Mouse (Mus musculus): Measurements from ENCODE around the gene Epha5.

Epha5 gene

DNA sequence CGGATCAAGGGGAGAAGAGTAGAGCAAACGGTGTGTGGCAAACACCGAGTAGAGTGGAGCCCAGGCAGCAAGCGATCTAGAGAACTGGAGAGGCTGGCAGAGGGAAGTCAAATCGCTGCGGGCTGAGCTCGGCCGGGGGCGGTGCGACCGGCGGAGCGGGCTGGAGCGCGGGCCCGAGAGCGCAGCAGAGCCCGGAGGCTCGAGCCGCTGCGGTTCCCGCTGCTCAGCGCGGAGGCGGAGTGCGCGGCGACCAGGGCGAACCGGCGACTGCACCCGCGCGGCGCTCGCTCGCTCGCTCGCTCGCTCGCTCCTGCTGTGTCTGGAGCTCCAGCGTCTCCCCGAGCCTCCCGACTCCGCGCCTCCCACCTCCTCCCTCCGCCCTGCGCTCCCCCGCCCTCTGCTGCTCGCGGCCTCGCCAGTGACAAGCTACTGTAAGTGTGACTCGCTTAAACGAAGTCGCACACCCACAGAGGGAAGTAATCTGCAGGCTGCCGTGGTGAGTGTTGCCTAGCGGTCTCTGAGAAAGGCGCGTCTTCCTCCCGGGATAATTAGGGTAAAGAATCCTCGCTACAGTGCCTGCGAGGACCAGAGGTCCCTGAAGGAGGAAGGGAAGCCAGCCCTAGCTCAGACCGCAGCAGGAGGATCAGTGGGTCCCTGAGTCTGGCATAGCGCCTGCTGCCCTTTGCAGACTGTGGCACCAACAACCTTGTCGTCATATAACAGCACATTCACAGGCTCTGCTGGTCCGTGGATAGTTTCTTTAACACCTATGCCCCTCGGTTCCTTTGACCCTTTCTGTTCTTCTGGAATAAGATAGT lies at the start of gene Epha5:
Gene Epha5, minus strand, starts transcription at position 321 of the 818 bp plus-strand sequence.
- DNase-seq (ENCODE audit: low spot score), result peak; percentile 6

DNA sequence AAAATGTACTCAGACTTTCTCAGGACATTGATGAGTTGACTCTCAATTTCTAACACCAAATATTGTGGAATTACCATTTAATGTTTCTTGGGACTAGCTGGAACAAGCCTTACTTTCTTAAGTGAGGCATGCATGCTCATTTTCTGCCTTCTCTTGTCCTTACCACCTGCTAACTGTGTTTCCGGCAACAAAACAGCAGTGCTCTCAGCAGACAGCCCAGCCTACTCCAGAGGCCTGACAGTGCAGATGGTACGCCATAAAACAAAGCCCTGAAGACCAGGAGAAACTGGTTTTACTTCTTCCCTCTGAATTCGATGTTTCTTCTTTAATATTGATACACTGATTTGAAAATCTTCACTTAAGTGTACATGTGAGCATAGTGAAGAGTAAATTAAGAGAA lies 39.0 kb upstream of the Epha5 start:
- DNase-seq (ENCODE audit: low spot score), result no peak

DNA sequence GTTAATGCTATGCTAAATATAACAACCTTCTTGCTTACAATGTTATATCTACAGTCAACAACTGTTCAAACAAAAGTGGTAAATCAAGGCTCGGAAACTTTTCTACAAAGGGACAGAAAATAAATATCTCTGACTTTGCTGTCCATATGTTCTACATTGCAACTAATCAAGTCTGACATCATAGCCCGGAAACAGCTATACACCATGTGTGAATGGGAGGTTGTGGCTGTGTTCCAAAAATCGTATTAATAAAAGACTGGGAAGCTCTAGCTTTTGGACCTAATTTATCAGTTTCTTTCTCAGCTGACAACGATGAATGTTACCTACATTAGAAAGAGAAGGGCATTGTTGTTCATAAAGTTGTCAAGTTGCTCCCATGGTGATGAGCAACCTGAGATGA lies 37.5 kb upstream of the Epha5 start:
- DNase-seq (ENCODE audit: low spot score), result no peak

DNA sequence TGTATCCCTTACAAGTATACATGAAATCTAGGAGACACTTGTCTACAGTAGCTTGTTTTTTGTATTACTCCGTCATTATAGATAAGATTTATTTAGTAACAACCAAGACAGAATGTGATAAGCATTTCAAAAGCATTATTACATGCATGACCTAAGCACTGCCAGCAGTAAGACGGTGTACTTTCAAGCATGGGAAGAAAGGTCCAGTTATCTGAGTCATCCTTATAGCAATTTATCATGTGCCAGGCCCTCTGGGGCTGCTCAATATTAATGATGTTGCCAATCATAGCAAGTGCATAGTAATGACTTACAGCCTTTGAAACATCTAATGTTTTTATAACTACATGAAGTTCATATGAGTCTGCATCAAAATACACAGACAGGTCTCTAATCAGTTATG lies 36.7 kb upstream of the Epha5 start:
- DNase-seq (ENCODE audit: low spot score), result no peak

DNA sequence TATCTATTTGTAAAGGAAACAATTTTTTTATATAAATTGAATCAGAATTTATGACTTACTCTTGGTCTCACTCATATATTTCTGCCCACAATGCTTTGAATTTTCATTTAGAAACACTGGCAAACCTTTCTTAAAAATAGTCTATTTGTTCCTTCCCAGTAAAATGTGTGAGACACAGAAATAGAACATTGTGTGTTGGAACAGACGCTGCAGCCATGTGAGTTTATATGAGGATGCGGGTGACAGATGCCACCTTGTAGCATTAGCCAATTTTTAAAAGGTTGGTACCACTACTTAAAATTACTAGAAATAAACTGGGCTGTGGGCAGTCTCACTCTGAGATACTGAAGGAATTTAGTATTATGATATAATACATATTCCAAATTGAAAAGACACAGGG lies 23.1 kb upstream of the Epha5 start:
- no peak for DNase-seq (ENCODE audit: low spot score)

DNA sequence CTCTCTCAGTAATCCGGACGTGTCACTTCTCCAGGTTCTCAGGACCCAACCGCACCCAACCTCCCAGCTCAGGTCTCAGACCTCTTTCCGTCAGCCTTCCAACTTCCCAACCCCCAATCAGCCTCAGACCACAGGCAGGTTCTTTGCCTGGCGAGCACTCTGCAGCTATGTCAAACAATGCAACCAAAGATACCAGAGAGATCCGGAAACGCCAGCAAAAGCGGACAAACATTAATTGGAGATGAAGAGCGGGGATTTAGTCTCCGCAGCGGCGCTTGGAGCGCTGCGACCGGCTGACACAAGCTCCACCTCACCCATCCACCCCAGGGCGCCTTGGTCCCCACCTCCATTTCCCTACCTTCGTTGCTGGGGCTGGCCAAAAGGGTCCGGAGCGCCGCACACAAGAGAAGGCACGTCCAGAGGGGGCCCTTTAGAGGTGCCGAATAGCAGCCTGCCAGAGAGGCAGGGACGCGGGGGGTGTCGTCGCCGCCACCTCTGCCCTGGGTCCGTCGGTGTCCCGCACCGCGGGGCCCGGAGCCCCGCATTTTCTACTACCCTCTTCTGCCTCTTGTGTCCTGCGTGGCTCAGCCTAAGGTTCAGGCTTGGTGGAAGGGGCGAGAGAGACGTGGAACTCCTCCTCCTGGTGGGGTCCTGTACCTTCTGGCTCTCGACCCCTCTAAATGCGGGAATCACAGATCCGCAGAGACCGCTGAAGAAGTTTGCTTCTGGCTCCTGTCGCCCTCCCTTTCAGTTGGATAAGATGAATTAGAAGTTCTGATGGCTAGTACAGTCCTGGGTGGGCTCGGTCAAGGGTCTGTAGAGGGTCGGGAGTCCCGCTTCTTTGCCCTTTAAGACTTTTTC lies 991 bp downstream of the Epha5 start:
- no peak for DNase-seq (ENCODE audit: low spot score)

DNA sequence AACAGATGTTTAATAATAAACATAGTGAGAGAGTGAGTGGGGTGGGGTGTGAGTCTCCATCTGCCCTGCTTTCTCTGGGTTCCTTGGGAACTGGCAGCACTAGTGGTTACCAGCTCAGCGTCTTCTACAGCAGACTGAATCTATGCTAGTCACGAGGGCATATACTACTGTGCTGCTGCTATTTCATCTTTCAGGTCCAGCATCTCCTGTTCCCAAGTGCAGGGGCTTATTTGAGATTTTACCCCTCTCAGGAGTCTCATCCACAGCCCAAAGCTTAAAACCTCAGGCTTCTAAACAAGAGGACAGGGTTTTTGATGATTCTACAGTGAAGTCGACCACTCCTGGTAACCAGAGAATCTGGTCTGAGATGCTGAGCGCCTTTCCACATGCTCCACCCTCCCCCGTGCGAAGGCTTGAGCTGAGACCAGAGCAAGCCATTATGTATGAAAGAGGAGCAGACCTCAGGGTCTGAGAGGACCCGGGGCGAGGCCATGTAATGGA lies 2.2 kb downstream of the Epha5 start:
- DNase-seq (ENCODE audit: low spot score), result no peak

DNA sequence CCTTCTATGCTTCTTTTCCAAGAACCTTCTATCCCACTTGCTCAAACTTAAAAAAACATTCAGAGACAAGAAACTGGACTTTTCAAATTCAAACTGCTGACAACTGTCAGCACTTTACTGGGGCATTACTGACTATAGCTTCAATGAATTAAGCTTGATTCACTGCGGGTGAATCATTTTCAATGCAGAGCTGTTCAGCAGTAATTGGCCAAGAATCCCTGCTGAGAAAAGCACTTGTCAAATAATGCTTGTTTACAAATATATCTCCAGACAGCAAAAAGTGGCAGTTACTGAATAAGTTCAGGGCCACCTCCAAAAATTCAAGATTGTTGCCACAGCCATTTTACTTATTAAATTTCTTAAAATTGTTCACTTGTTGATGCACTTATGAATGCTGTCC lies 4.2 kb downstream of the Epha5 start:
- no peak for DNase-seq (ENCODE audit: low spot score)

DNA sequence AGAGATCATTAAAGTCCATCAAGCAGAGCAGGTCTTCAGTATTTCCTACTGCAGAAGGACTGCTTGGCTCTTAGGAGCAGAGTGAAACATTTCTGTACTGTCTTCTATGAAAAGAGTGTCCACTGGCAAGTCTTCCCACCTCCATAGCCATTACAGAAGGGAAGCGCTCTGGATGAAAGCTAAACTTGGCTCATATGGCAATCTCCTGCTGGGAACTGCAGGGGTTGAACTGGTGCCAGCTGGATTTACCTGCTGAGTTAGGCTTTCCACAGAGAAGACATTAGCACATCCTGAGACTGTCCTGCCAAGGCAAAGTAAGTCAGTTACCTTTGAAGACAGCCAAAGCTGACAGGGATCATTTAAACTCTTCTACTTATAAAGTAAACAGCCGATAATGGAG lies 8.8 kb downstream of the Epha5 start:
- DNase-seq (ENCODE audit: low spot score), result no peak

DNA sequence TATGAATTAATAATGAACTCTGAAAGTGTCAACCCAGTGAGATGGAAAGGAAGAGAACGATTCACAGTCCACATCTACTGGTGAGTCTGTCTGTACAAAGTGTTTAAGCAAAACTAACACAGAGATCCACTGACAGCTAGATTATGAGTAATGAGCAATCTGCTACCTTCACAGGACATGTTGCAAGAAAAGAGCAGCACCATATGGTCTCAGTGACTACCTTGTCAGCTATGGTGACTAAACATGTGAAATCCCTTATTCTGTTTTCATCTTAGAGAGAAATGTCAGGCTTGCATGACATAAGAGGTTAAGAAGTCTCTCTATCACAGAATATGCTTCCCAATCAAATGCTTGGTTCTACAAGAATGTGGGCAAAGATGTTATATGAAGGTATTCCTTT lies 20.1 kb downstream of the Epha5 start:
- DNase-seq (ENCODE audit: low spot score), result no peak

DNA sequence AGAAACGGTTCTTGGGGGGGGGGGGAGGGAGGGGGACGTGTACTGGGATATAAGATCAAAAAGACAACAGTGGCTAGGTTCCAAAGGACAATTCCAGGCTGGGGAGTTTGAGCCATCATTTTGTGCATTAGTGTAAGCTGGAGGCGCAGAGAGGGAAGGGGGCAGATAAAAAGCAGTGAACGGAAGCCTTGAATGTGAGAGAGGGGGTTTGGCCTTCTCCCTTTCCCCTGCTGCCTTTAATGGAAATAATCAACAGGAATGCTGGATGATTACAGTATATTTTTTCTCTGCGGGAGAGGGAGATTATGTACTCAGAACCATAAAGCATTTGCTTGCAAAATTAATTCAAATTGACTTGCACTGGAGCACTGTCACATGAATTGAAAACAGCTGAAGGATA lies 51.8 kb downstream of the Epha5 start:
- no peak for DNase-seq (ENCODE audit: low spot score)

DNA sequence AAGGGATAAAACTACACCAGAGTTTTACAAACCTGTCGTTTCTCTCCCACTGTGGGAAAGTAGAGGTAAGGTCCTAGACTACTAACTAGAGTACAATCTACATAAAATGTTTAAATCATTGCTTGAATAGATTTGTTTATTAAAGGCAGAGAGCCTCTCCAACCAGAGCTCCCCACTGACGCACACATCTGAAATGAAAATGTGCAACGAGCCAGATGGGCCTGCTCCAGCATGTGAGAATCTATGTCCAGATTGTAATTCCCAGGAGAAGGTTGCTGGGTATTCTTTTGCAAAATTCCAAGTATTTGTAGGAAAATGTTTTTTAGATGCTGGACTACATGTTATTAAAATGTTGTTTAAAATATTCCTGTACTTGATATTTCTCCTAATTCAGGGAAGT lies 57.8 kb downstream of the Epha5 start:
- DNase-seq (ENCODE audit: low spot score), result no peak

DNA sequence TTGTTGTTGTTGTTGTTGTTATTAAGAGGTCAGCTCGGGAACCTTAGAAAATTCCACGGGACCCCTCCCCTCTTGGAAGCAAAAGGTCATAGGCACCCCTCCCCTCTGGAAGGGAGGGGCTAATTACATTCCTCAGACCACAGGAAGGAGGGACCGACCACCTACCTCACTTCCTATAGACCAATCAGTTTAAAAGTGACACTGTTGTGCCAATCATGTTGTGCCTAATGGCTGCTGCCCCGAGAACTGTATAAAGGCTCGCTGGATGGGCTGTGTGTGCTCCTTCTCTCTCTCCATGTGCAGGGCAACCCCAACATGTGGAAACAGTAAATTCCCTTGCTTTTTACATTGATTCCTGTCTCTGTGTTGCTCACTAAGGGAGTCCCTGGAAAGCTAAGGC lies 64.1 kb downstream of the Epha5 start:
- DNase-seq (ENCODE audit: low spot score), result no peak

DNA sequence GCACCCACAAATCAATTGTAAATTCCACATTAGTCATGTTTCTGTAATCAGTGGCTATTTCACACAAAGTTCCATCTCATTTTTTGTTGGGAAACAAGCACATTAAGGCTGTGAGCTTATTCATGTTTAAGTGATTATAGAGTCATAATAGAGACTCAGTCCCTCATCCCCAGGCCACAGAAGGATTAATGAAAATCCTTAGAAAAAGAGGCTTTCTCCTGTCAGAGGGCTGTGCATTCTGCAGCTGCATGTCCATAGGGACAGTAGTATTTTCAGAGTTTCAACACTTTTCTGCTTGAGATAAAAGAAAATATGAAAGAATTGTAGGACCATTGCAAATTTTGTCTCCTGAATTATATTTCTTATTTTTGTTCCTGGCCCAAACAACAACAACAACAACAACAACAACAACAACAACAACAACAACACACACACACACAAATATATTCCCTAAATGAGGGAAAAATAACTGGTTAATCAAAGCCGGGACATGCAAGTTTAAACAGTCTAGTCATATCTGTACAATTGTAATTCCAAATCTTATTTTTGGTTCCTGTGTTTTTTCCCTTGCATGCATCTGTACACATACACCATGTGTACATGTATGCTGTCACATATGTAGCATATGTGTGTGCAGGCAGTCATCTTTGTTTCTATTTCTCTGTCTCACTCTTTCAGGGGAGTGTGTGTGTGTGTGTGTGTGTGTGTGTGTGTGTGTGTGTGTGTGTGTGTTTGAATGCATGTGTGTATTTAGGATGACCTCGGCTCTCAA lies 70.3 kb downstream of the Epha5 start:
- no peak for DNase-seq (ENCODE audit: low spot score)

DNA sequence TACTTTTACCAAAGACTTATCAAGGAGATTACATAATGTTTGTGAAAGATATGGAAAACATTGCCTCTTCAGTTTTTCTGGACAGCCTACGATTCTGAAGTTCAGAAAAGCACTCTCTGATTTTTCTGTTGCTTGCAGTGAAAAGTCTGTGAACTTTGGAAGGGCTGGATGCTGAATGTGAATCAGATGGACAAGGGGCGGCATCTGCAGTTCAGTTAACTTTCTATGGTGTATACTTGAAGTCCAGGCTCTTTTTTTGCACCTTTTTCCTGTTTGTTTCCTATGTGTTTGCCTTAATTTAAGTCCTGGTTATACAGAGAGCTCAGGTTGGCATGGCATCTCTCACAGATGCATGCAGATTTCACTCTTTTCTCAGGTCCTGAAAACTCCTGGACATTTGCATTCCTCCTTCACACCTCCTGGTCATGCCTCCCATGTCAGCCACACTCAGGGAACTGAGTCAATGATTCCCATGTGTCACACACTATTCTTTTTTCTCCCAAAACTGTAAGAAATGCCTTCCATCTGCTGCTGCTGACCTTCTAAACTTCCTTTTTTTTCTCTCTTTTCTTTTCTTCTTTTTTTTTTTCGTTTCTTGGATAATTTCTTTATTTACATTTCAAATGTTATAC lies 81.2 kb downstream of the Epha5 start:
- no peak for DNase-seq (ENCODE audit: low spot score)

DNA sequence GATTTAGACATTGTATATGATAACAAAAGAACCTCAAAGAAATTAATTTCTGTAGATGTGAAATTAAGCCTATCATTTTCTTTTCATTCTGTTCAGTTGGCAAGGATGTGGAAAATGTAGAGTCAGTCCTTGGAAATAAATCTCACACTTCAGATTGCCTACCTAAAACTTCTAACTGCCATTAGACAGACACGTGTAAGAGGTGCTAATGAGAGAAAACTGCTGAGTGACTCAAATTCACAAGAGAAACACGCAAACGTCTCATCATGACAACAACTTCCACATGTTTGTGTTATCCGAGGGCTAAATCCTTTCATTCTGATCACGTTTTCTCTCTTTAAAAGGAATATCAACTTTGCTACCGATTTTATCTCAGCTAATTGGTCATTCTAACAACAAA lies 82.7 kb downstream of the Epha5 start:
- DNase-seq (ENCODE audit: low spot score), result no peak

DNA sequence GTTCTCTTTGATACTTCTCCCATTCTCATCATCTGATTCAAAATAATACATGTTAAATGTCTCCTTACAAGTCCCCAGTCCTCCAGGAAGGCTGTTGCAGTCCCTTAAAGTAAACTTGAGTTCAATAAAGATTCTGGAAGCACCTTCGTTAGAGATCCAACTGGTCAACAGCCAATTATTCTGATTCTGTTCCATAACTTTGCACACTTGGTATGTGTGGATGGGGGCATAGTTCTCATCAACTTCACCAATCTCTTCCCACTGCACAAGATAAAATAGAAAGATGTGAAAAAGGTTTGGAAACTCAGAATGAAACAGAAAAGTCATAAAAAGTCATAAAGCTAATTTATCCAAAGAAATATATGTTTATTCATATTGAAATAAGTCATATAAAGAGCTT lies 85.6 kb downstream of the Epha5 start:
- no peak for DNase-seq (ENCODE audit: low spot score)

DNA sequence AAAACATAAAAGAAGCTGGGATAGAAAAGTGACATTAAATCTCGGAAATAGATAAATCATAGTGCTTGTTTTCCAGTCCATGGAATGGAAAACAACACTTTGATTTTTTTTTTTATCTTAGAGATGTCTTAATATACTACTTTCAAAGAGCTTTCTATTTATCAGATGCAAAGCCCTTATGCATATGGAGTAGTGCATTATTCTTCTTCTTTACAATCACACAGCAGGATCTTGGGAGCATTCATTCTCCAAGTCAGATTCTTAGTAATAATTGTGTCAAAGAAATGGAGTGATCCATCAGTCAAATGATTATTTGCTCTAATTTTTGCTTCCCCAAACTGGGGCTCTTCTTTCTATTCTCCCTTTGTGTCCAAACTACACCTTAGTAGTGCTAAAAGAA lies 96.6 kb downstream of the Epha5 start:
- no peak for DNase-seq (ENCODE audit: low spot score)

DNA sequence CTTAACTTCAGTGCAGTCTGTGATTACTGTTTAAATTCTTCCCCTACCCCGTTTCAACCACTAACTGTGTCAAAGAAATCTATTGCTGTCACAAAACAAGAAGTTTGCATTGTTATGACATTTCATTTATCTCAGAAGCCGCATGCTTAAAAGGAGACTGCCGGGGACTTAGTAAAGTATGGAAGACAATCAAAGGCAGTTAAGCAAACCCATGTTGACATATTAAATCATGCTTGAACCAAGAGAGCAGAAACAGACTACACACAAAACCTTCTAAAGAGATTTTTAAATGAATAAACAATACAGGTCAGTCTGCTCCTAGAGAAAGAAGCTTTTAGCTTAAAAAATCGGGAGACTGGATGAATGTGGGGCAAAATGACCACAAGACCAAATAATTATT lies 97.0 kb downstream of the Epha5 start:
- no peak for DNase-seq (ENCODE audit: low spot score)

DNA sequence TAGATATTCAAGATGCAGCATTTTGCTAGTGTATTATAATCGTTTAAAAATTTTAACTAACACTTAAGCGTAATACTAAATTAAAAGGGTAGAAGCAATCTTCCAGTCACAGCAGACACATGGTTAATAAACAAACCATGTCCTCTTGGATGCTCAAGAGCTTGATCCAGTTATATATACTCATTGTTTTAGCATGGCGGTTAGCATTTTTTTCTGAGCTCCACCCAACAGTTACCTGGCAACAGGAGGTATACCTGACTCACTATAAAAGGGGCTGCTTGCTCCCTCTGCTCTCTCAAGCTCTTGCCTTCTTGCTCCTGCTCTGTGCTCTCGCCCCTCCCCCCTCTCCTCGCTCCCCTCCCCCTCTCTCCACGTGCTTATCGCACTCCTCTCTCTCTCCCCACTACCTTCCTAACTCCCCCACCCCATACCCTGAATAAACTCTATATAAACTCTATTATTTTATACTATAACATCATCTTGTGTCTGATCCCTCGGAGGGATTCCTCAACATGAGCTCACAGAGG lies 98.3 kb downstream of the Epha5 start:
- no peak for DNase-seq (ENCODE audit: low spot score)

DNA sequence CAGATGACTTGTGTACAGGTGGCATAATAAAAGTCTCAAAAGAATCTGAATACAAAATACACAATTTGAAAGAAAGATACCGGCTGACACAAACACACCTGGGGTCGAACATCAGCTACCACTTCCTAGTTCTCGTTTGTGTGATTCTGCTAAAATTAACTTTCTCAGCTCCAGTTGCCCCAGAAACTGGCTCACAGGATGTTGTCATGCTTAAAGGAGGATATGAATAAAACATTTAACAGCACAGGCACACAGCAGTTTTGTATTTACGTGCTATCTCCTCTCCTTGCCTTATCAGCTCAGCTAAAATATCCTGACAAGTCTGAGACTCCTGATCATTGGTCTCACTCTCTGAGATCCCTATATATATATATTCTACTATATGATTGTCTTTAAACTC lies 99.3 kb downstream of the Epha5 start:
- DNase-seq (ENCODE audit: low spot score), result no peak

DNA sequence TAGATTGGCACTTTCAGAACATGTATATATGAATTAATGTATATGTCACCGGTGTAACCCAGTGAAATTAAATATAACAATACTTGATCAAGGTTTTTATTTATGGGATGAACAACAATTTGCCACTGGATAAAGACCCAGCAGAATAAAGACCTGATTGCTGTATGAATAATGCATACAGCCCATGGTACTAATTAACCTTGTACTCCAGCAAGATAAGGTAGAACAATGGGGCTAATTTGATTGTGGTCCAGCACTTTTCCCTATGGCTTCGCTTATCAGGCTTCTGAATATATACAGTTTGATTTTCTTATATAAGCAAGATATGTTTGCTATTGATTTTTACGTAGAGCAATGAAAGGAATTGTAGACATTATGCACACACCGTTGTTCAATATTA lies 103.6 kb downstream of the Epha5 start:
- no peak for DNase-seq (ENCODE audit: low spot score)
